Mouse (Mus musculus) brain, embryonic 14.5 days (tissue): ENCODE results near the gene Nav1.

Experiments
- CTCF ChIP-seq: fragments of 200-500 bp; IDR thresholded peaks from 2 replicates; pipeline ENCODE4 v1.5.1; 2012; ENCODE audit warnings: inconsistent platforms, mild to moderate bottlenecking, moderate library complexity, borderline replicate concordance; ENCODE audit not compliant: insufficient read depth, insufficient read length; ENCODE audit errors: extremely low read depth
- POLR2A ChIP-seq: fragments of 200-500 bp; IDR thresholded peaks from 2 replicates; pipeline ENCODE4 v1.6.1; 2012; ENCODE audit warnings: mild to moderate bottlenecking, inconsistent platforms, borderline replicate concordance; ENCODE audit not compliant: poor library complexity, insufficient read depth, insufficient read length, severe bottlenecking; ENCODE audit errors: extremely low read depth

DNA sequence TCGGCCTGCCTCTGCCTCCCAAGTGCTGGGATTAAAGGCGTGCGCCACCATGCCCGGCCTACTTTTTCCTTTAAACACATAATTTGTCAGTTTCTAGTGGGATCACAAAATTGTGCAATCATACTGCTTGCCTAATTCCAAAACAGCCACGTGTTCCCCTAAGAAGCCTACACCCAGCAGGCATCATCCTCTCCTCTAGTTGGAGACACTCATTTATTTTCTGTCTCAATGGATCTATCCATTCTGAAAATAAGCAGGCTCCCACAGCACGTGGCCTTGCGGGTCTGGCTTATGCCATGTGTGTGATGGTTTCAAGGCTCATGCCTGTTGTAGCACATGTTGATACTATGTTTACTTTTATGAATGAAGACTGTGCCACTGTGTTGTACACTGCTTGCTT lies 32.8 kb upstream of the Nav1 start:
- TF ChIP-seq POLR2A: no peak
- no peak for TF ChIP-seq CTCF
